Mouse (Mus musculus) layer of hippocampus, adult 8-10 months (tissue): ENCODE measurements around the gene Acy3. TPM values are rescaled to one million over a fixed set of nuclear protein-coding genes. Genes with fewer than 3 reads are reported as not detected.
"Not testable (repeated sequence)": the region's sequence is repeated elsewhere in the genome, so short reads cannot be mapped to it uniquely, and the experiment has no call there.

Experiments
- DNase-seq, 2 experiments: peaks; one replicate each; pipeline ENCODE4 v3.0.0; 2022; ENCODE audit warnings: low spot score in 2 of 2
- total RNA-seq, 4 experiments: library from RNA; stranded (reverse); gene quantifications; 2 replicates each; pipeline ENCODE4 v1.2.4; 2022

Gene Acy3
- total RNA-seq, 4 experiments from 2014 or later, result 1.5 to 2.7 (median 1.7) TPM

- no peak for DNase-seq
Observed at GRCm38 (mm10) chr19:3972229-3972628, 14.1 kb upstream of the Acy3 start, which contains the start of gene Aldh3b2. Aldh3b2 (plus strand) TSS chr19:3972328.

DNA sequence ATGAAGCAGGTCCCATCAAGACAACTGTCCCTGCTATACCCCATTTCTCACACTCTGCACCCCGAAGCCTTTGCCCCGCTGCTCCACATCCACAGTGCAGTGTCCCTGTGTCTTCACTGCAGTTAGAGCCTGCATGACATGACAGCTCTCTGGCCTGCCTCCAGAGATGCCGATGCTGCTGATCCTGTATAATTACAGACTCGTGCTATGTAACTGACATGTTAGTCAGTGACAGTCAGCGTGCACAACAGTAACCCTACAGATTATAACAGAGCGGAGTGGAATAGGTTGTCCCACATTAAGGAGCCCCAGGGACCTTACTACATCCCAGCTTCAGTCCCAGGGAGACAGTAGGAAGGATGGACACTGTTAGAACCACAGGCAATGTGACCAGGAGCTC lies 11.8 kb upstream of the Acy3 start:
- DNase-seq, result not testable (repeated sequence)

GRCm38 (mm10) chr19:3975866-3976265 lies 10.5 kb upstream of the Acy3 start:
- DNase-seq, result no peak

GRCm38 (mm10) chr19:3980309-3980708 lies 6.1 kb upstream of the Acy3 start:
- DNase-seq, result peak; percentile 66 to 79

DNA sequence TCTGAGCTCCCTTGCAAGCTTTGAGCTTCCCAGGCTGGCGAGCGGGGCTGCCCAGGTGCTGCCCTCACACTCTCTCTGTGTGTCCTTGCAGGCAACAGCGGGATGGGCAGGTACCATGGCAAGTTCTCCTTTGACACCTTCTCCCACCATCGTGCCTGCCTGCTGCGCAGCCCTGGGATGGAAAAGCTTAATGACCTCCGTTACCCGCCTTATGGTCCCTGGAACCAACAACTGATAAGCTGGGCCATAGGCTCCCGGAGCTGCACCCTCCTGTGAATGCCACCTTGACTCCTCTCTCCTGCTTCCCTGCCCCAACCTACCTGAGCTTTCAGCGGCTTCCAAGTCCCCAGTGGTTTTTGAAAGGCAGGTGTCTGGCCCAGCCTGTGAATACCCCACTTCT lies 5.5 kb upstream of the Acy3 start:
- no peak for DNase-seq

GRCm38 (mm10) chr19:3983527-3984200 lies 2.7 kb upstream of the Acy3 start:
- DNase-seq, result no peak

- no peak for DNase-seq
Observed at GRCm38 (mm10) chr19:3985261-3985681, 1.1 kb upstream of the Acy3 start.

DNA sequence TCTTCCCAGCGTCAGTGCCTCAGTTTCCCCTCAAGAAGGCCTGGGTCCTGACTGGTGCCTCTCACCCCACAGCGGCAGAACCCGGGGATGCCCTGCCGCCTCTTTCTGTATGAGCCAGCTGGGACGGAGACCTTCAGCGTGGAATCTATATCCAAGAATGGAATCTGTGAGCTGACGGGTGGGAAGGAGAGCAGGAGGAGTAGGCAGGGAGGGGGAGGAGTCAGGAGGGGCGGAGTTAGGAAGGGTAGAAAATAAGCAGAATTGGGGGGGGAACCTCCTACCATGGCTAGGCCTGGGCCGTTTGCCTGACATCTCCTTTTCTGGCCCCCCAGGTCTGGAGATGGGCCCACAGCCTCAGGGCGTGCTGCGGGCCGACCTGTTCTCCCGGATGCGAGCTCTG lies 1.7 kb downstream of the Acy3 start:
- no peak for DNase-seq

- DNase-seq, result no peak
Observed at GRCm38 (mm10) chr19:3988750-3989149, 2.4 kb downstream of the Acy3 start.

- DNase-seq, result no peak
Observed at GRCm38 (mm10) chr19:3990804-3991203, 4.4 kb downstream of the Acy3 start.

GRCm38 (mm10) chr19:3991562-3991961 lies 5.2 kb downstream of the Acy3 start:
- no peak for DNase-seq

GRCm38 (mm10) chr19:3991966-3992365 lies 5.6 kb downstream of the Acy3 start:
- no peak for DNase-seq

DNA sequence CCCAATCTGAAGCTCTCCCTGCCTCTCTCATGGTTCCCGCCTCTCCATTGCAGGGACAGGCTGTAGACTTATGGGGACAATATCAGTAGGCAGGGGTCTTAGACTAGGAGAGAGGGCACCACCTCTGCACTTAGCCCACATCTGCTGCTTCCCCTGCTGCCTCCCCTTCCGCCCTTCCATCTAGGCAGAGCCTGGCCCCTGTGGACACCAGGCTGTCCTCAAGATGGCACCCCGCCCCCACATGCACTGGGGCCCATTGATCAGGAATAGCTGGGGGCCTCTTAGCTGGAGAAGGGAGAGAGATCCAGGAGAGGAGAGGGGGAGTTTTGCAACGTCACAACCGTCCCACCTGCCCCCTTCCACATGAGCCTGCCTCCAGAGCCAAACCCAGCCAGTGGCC lies 6.0 kb downstream of the Acy3 start, which contains the start of gene Tbx10:
Gene Tbx10, plus strand, starts transcription at position 337 of the 400 bp plus-strand sequence.
- no peak for DNase-seq

- DNase-seq, result no peak
Observed at GRCm38 (mm10) chr19:3994932-3995331, 8.6 kb downstream of the Acy3 start.

DNA sequence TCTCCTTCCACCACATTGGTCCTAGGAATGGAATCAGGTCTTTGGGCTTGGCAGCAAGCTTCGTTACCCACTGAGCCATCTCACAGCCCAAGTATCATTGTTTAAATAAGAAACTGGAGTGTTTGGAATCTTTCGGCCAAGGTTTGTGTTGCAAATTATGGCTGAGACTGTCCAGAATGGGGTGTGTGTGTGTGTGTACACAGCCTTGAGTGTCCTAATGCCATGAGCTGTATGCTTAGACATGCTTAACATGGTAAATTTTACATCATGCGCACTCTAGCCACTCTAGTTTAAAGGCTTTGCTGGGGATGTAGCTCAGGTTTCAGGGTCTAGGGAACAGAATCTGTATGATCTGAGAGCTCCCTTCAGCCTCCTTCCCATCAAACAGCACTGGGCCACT lies 9.1 kb downstream of the Acy3 start:
- DNase-seq, result no peak

- no peak for DNase-seq
Observed at GRCm38 (mm10) chr19:3996106-3996505, 9.7 kb downstream of the Acy3 start.

GRCm38 (mm10) chr19:3996747-3997146 lies 10.4 kb downstream of the Acy3 start:
- DNase-seq, result no peak

DNA sequence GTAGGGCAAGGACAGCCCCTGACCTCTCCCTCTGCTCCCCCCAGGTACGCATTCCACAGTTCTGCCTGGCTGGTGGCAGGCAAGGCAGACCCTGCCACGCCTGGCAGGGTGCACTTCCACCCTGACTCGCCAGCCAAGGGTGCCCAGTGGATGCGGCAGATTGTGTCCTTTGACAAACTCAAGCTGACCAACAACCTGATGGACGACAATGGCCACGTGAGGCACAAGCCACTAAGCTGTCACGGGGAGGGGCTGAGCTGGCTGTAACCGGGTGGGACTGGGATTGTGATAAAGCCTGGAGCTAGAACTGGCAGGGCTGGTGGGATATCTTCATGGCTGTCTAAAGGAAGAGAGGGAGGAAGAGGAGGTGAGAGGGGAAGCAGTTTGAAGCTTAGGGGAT lies 10.9 kb downstream of the Acy3 start:
- no peak for DNase-seq

DNA sequence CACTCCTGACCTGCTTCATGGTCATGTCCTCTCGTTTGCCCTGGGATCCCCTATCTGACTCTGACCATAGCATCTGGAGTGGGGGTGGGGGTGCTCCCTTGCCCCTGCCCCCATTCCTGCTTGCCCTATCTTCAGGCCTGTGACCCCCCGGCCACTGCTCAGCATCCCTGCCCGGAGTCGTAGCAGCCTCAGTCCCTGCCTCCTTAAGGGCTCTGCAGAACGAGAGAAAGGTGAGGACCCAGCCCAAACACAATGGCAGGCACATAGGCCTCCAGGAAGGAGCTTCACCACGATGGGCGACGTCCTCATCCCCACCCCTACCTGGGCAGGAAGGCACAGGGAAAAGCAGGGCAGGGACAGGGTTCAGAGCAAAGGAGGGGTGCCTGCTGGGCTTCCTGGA lies 12.0 kb downstream of the Acy3 start:
- DNase-seq, result no peak

DNA sequence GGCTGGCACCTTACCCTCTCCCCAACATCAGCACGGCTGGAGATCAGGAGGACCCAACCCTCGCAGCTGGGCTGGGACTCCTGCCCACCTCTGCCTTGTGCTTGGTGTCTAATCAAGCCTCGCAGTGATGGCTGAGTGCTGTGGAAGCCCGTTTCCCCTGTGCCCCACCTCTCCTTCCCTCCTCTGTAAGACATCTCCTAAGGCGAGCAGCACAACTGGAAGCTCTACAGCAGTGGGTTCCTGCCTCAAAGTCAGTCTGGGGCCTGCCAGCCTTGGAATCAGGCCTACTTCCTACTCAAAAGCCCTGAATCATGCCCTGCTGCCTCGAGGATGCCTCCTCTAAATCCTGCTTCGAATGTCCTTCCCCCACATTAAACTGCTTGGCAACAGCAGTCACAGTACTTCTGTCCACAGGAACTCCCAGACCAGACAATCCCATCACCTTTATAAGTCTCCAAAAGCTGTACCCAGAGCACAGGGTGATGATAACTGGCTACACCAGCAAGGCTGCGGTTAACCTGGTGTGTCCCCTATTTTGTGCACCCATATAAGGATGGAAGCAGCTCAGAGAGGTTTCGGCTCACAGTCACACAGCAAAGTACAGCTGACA lies 12.9 kb downstream of the Acy3 start:
- DNase-seq, result no peak

DNA sequence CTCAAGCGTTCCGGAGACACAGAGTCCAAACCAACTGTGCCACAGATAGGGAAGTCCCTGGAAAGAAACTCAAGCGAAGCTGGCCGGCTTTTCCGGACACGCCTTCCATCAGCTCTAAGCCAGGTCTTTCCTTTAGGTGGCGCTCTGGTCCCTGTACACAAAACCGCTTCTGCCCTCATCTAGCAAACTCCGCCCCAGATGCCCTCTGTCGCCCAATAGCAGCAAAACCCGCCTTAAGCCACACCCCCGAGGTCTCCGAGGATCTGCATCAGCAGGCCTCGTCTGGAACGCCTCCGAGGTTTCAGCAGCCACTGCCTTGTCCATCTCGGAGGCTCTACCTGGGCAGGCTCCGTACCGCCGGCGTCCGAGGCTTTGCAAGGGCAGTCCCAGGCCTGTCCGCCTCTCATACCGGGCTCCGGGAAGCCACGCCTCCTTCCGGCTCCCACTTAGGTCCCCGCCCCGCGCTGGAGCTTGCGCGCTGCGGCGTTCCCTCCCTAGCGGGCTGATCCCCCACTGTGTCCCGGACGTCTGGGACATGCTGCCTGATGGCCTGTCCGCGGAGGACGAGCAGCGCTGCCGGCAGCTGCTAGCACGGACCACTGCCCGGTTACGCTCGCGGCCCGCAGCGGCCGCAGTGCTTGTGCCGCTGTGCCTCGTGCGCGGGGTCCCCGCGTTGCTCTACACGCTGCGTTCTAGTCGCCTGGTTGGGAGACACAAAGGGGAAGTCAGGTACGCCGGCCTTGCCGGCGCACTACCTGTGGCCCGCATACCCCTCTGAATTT lies 13.9 kb downstream of the Acy3 start, which contains the start of the genes Nudt8 and Gm49405:
Gene Nudt8, plus strand, starts transcription at position 462 of the 782 bp plus-strand sequence.
Gene Gm49405, plus strand, starts transcription at position 508 of the 782 bp plus-strand sequence.
- DNase-seq, result peak; percentile 95 to 97

GRCm38 (mm10) chr19:4000949-4001525 lies 14.7 kb downstream of the Acy3 start:
- no peak for DNase-seq
